Mouse (Mus musculus): ENCODE data around the gene Olfr1279. TPM values are rescaled to one million over a fixed set of nuclear protein-coding genes. Genes with fewer than 3 reads are reported as not detected.
"Not testable (repeated sequence)": the region's sequence is repeated elsewhere in the genome, so short reads cannot be mapped to it uniquely, and the experiment has no call there.

Gene Olfr1279
- not detected in 2 replicates for polyA plus RNA-seq (2012; rRNA removed)

DNA sequence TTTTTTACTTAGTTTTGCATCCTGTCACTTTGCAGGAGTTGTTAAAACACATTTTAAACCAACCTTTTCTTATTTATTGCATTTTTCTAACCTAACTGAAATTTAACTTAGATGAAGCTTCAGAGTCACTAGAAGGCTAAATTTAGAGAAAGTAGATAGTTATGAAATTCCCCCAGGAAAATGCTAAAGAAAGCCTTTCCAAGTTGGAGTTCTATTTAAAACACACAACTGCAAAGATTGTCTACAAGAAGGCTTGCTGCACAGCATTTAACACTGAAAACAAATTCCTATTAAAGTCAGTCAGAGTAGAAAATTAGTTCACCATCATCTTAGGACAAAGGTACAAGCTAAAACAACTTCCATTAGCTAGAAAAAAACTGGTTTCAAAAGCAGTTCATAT is at the start of gene Olfr1279:
Olfr1279 (plus strand) TSS at position 262 of the 400 bp plus-strand sequence.
- no peak for DNase-seq (ENCODE audit: low read depth)

DNA sequence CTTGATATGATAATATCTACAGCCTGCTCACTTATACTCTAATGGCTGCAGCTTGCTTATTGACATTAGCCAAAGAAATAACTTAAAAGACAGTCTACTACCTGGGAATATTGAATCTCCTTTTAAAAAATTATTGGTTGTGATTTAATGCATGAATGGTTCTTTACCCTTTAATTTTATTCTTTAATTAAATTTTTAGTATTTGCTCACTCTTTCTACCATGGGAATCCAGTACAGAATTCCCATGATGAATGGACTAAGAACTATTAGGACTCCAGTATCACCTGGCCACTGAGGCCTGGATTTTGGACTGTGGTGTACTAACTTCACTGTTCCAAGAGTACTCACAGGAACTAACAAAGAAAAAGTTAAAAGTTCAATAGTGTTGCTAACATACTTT is 46.2 kb upstream of the Olfr1279 start, which contains the start of gene Olfr1276:
Olfr1276 (plus strand) TSS at position 301 of the 400 bp plus-strand sequence.
- no peak for DNase-seq (ENCODE audit: low read depth)

- DNase-seq (ENCODE audit: low read depth): no peak
Observed at GRCm38 (mm10) chr2:111274006-111274405, 26.4 kb upstream of the Olfr1279 start, which contains the start of gene Olfr1277. Gene Olfr1277 (minus strand): TSS chr2:111274106.

GRCm38 (mm10) chr2:111289836-111290235 is 10.6 kb upstream of the Olfr1279 start, which contains the start of gene Olfr1278:
Gene Olfr1278 (plus strand): TSS chr2:111290136.
- DNase-seq (ENCODE audit: low read depth): no peak

DNA sequence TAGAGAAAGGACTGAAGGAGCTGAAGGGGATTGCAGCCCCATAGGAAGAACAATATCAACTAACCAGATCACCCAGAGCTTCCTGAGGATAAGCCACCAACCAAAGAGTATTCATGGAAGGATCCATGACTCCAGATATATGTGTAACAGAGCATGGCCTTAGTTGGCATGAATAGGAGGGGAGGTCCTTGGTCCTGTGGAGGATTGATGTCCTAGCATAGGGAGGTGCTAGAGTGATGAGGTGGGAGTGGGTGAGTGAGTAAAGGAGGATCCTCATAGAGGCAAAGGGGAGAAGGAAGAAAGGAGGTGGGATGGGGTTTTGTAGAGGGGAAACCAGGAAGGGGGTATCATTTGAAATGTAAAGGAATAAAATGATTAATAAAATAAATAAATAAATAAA is 1.9 kb upstream of the Olfr1279 start:
- no peak for DNase-seq (ENCODE audit: low read depth)

DNA sequence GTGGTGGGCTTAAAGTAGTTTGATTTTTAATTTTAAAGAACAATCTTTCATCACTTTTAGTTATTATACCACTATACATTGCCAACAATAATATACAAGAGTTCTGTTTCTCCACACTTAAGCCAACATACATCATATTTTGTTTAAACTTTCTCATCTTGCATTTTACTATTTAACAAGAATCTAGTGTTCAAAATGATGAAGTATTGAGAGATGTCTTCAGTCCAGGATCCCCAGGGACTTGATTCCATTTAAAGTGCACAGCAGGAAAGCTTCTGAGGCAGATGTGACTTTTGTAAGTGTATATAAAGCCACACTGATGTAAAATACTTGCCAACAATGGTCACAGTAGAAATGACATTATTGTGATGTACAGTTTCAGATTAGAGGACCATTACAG is 13.3 kb downstream of the Olfr1279 start, which contains the start of gene Olfr1280:
Olfr1280 (plus strand) TSS at position 301 of the 400 bp plus-strand sequence.
- DNase-seq (ENCODE audit: low read depth): no peak

GRCm38 (mm10) chr2:111326220-111326619 is 25.8 kb downstream of the Olfr1279 start, which contains the start of gene Olfr1281:
Gene Olfr1281 (plus strand): TSS chr2:111326520.
- no peak for DNase-seq (ENCODE audit: low read depth)

DNA sequence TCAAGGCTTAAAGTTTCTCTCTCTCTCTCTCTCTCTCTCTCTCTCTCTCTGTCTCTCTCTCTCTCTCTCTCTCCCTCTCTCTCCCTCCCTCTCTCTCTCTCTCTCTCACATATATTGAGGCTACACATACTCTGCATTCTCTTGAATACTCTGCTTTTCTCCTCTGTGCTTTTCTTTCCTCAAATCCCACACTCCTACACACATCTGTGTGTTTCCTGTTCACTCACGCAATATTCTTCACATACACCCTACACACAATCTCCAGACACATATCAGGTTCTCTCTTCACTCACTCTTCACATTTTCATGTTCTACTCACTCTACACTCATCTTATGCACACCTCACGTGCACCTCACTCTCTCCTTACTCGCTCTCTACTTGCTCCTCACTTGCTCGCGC is 33.3 kb downstream of the Olfr1279 start:
- DNase-seq (ENCODE audit: low read depth): not testable (repeated sequence)

DNA sequence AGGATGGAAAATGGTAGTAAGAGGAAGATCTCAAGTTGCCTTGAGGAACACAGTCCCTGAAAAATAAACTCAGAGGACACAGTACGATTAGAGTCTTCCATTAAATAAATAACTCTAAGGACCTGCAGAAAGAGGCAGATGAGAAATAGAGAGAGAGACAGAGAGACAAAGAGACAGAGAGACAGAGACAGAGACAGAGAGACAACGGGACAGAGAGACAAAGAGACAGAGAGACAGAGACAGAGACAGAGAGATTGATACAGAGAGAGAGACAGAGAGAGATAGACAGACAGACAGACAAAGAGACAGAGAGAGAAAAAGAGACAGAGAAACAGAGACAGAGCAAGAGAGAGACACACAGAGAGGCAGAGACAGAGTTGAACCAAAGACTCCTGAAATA is 35.5 kb downstream of the Olfr1279 start, which contains the start of gene Olfr1282:
Olfr1282 (minus strand) TSS at position 101 of the 400 bp plus-strand sequence.
- no peak for DNase-seq (ENCODE audit: low read depth)

Other genes with a start within 250 kb of the Olfr1279 start
- gene Gm13941, start 194.7 kb upstream of the Olfr1279 start, polyA plus RNA-seq (2012; rRNA removed): not detected in 2 replicates
- not detected in 2 replicates for gene Gm15130, start 147.7 kb upstream of the Olfr1279 start, polyA plus RNA-seq (2012; rRNA removed)
- gene 4930430A15Rik, start 71.0 kb upstream of the Olfr1279 start, polyA plus RNA-seq (2012; rRNA removed): 0.14 TPM in 1 of 2 replicates, not detected in the other
- gene Olfr1275, start 65.3 kb upstream of the Olfr1279 start, polyA plus RNA-seq (2012; rRNA removed): not detected in 2 replicates
- not detected in 2 replicates for gene Olfr1276, start 46.1 kb upstream of the Olfr1279 start, polyA plus RNA-seq (2012; rRNA removed)
- not detected in 2 replicates for gene Olfr1277, start 26.5 kb upstream of the Olfr1279 start, polyA plus RNA-seq (2012; rRNA removed)
- not detected in 2 replicates for gene Olfr1278, start 10.5 kb upstream of the Olfr1279 start, polyA plus RNA-seq (2012; rRNA removed)
- not detected in 2 replicates for gene Olfr1280, start 13.4 kb downstream of the Olfr1279 start, polyA plus RNA-seq (2012; rRNA removed)
- not detected in 2 replicates for gene Olfr1281, start 25.9 kb downstream of the Olfr1279 start, polyA plus RNA-seq (2012; rRNA removed)
- not detected in 2 replicates for gene Olfr1282, start 35.4 kb downstream of the Olfr1279 start, polyA plus RNA-seq (2012; rRNA removed)
- not detected in 2 replicates for gene Olfr1283, start 66.2 kb downstream of the Olfr1279 start, polyA plus RNA-seq (2012; rRNA removed)
- gene Olfr1284, start 74.9 kb downstream of the Olfr1279 start, polyA plus RNA-seq (2012; rRNA removed): not detected in 2 replicates
- gene Olfr1286, start 122.5 kb downstream of the Olfr1279 start, polyA plus RNA-seq (2012; rRNA removed): not detected in 2 replicates
- gene Olfr1287, start 148.5 kb downstream of the Olfr1279 start, polyA plus RNA-seq (2012; rRNA removed): not detected in 2 replicates
- not detected in 2 replicates for gene Olfr1288, start 173.5 kb downstream of the Olfr1279 start, polyA plus RNA-seq (2012; rRNA removed)
- not detected in 2 replicates for gene Olfr1289, start 180.2 kb downstream of the Olfr1279 start, polyA plus RNA-seq (2012; rRNA removed)
- gene Olfr1290, start 193.2 kb downstream of the Olfr1279 start, polyA plus RNA-seq (2012; rRNA removed): not detected in 2 replicates
- not detected in 2 replicates for gene Olfr1291-ps1, start 196.5 kb downstream of the Olfr1279 start, polyA plus RNA-seq (2012; rRNA removed)
- gene Olfr1293-ps, start 224.6 kb downstream of the Olfr1279 start, polyA plus RNA-seq (2012; rRNA removed): not detected in 2 replicates
- gene Olfr1294, start 239.7 kb downstream of the Olfr1279 start, polyA plus RNA-seq (2012; rRNA removed): not detected in 2 replicates

Data from gonadal fat pad, adult 2 months (tissue).